Mouse (Mus musculus) liver (tissue): Measurements from ENCODE around the gene Chrm3.

ENCODE experiments used
- DNase-seq: peaks from one replicate; pipeline ENCODE4 v3.0.0-alpha.2; 2020; ENCODE audit warnings: mixed read lengths

Chrm3 gene

DNA sequence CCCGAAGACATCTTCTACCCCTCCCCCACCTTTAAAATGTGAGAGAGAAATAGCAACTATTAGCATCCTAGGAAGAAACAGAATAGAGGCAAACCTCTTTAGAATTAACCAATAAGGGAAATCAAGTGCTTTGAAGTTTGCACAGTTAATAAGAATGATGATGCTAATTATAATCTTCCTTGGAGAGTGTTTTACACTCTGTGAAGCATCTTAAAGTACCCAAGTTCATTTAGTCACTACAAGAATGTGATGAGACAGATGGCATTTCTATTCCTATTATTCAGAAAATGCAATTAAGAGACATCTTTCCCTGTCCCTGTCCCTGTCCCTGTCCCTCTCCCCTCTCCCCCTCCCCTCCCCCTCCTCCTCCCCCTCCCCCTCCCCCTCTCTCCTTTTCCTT is 382.9 kb downstream of the Chrm3 start:
- DNase-seq = no peak

DNA sequence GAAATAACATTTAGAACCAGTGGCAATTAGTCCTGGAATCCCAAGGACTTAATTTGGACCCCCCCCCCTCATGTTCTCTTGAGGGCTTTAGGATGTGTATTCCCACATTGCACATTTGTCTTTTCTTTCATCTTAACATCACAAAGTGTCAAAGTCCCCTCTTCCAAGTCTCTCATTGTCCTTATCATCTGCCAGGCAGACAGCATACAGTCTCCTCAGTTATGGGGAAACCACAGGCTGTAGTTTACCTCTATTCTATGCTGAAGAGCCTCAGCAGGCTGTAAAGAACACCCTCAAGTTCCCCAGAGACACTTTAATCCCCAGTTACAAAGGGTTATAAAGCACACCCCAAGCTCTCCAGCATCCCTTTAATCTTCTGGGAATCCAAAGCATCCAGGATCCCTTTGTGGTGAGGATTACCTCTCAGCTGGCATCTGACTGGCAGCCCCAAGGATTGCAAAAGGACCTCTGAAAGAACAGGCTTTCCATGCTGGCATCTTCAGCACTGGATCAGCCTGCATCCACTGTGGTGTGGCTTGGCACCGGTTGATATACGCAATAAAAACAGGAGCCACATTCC is 386.8 kb downstream of the Chrm3 start:
- no peak for DNase-seq

DNA sequence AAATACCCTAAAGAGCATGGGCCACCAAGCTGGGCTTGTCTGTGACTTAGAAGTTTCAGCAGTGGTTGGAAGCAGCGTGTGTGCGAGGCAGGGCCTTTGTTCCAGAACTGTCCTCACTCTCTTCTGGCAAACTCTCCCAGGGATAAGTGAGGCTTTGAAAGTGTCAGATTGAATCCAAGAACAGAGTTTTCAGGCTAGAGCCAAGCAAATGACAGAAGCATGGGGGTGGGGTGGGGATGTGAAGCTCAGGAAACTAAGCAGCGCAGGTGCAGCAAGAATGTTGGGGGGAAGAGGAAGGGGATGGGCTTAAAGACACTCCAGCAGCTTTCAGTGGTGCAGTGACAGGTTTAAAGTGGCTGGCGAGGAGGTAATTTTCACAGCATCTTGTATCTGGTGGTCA is 388.8 kb downstream of the Chrm3 start:
- DNase-seq = no peak

DNA sequence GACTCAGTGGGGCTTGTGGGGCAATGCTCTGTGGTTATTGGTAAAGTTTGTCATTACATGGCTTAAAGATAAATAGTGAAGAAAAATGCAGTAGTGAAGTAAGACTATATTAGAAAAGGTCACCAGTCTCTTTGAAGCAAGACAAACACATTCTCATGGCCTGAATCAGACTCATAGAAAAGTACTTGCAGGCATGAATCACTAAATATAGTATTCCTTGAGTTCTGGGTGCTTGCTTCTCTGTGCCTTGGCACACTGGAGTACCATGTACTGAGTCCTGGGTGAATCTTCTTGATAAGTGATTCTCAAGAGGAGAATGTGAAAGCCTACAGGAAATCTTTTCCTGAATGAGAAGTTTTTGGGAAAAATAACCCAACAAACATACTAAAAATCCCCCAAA is 408.0 kb downstream of the Chrm3 start:
- no peak for DNase-seq

DNA sequence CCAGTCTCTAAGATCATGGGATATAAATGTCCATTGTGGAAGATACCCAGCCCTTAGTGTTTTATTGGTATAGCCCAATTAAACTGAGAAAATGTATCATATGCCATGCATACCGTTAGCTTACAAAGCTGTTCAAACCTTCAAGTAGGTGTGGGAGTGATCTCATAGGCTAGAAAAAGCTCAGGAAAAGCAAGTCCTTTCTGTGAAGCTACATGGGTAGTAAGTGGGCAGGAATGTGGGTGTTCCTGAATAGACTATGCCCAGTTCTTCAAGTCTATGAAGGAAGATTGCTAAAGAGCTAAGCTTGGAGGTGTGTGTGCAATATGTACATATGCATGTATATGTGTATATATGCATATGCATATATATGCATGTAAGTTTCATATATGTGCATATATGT is 409.3 kb downstream of the Chrm3 start:
- DNase-seq = no peak

DNA sequence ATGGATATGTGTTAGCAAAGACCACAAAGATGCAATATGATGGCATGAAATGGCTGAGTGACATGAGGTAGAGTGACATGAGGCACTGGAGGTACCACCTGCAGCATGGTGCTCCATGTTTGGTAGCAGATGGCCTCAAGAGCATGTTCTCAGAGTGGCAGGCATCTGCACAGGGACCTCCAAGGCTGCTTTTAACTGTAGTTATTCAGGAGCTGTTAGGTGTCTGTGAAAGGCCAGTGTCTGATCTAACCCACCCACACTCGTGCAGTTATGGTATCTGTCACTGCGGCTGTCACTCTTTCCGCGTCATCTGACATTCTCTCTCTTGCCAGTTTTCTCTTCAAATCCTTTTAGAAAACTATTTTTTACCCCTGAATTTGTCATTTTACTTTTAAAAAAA is 411.6 kb downstream of the Chrm3 start:
- no peak for DNase-seq

DNA sequence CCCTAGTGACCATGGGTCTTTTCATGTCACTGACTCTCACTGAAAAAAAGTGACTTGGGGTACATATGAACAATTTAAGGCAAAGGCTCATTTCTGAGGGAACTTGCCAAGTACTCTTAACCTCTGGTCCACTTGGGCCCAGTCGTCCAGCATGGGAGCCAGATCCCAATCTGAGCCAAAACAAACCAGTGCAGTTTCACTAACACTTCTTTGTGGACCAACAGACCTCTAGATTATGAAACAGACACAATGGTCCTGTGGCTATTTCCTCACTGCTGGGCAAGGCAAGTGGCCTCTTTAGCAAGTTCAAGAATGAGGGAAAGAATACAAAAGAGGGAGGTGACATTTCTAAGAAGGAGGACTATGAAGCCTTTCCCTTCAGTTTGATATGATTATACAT is 420.5 kb downstream of the Chrm3 start:
- DNase-seq = no peak

DNA sequence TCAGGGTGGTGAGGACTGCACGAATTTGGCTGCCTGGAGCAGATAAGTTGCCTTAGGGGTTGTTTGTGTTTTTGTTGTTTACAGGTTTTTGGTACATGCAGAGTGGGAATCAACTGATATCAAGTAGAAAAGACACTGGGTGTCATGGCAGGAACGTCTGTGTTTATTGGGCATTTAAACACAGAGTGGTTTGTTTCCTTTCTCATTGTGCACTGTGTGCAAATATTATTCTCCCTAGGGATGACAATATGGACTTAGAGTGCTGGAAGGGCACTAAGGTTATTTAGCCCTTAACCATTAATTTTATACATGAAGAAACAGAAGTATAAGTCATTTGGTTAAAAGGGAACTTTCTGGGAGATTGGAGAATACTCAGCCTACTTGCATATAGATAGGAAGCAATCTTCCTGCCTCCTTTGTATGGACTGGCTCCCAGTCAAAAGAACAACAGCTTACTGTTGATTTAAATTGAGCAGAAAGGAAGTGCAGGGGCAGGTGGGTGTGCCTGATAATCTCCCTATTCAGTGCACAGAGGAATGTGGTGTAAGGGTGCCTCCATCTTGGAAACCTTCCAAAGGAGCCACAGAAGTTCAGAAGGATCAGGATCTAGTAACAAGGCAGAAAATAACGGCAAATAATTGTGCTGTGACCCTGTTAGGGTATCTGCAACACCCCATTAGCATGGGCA is 421.7 kb downstream of the Chrm3 start:
- no peak for DNase-seq

DNA sequence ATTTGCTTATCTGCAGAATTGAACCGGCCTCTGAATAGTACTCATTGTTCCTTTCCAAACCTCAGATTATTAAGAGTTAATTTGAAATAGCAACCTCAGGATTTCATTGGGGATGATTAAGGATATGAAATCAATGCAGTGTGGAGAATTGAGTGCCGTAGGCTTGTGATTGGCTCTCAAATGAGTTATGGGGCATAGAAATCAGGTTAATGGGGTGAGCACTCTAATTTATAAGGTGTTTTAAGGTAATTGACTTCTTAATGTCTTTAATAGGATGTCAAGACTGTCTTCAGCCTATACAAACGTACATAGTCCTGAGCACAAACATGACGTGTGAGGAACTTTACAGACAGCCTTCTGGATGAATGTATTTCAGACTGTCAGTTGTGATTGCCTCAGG is 427.9 kb downstream of the Chrm3 start:
- no peak for DNase-seq

DNA sequence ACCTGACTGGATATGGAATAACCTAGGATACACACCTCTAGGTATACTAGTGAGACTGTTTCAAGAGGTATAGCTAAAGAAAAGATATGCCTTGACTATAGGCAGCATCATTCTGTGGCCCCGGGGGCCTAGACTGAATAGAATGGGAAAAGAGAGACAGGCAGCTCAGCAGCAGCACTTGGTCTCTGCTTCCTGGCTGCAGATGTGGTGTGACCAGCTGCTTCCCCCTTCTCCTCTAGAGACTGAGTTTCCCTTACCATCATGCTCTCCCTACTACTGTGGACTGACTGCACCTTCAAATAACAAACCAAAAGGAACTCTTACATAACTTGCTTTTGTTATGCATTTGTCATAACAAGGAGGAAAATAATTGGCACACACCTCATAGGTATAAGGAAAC is 430.0 kb downstream of the Chrm3 start:
- DNase-seq = no peak

DNA sequence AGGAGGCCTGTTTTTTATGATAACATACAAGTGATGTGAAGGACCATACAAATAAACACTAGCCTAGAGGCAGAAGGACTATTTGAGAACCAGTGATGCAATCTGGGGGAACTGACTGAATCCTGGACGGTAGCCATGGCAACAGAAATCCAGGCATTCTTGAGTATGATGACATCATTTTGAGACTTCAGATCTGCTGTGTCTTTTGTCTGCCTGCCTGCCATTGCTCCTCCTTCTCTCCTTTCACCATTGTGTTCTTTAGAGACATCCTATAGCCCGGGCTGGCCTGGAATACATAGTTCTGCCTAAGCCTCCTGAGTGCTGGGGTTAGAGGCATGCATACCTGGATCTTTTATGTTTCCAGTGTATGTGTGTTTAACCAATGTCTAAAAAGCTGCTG is 430.7 kb downstream of the Chrm3 start:
- DNase-seq = no peak

DNA sequence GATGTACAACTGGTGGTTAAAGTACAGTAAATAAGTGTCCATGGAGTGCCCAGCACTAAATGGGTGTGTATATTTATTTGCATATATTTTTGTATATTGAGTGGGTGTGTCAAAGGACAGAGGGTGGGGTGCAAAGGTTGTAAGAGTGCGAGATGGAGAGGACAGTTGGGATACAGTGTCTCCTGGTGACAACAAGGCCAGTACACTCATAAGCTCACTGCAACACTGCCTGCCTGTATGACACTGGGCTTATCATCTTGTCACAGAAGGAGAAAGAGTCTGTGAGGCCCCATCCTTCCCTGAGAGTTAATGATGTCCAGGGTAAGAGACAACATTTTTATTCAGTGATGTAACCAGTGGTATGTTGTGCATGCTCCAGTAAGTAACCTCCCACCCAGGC is 439.5 kb downstream of the Chrm3 start:
- no peak for DNase-seq

DNA sequence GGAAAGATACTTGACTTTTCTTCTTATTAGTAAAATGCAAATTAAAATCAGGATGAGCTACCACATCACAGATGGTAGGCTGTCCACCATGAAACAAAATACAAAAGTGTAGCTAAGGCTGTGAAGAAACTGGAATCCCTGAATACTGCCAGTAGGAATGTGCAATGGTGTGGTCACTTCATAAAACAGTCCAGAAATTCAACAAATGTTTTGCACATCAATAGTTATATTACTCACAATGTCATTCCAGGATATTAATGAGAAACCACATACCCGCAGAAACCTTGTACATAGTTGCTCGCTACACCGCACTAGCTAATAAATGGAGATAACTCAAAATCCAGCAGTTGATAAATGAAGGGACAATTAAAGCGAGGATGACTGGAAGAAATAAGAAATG is 447.9 kb downstream of the Chrm3 start:
- DNase-seq = no peak

DNA sequence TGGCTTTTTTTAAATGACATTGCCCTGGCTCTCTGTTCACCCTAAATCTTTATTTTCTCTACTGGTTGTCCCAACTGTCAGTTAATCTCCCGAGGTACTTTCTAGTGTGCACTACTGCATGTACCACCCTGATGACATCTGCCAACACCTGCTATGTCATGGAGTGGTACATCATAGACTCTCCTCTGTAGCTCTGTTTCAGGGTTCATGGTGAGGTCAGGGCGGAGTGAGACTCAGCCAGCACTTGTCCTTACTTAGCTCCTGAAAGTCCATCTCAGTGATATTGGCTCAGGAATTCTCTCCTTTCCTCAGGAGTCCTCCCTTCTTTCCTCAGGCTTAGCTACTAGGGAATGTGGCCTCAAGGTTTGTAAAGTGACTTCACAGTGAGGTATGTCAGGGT is 451.9 kb downstream of the Chrm3 start:
- DNase-seq = no peak

DNA sequence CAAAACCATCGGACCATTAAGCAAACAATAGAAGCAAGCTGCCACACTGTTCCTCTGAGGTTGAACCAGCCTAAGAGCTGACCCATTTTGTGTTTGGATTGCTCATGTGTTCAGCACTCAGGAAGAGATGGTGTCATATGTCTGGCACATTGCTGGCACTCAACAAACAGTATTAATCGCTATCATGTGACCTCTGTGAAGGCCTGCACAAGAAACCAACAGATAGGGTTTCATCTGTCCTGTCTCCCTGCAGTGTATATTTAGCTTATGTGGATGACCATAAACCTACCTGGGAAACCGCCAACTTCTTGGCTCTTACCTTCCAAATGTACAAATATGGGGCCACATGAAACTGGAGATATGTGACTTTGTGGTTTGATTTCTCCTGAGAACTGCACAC is 453.4 kb downstream of the Chrm3 start:
- no peak for DNase-seq

DNA sequence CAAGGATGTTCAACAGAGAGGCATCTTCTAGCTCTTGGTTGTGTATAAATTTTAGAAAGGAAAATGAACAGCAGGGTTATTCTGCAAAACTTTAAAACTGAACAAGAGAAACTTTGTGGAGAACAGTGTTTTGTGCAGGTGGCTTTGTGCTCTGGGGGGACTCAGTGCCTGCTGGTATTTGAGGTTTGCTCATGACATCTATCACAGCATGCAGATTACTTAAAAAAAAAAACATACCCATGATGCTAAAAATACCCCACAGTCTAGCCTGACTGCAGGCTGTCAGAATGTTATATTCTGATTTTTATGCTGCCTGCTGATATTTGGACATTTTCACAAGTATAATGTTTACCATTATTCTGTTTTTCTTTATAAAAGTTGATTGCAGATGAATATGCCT is 456.2 kb downstream of the Chrm3 start:
- no peak for DNase-seq

DNA sequence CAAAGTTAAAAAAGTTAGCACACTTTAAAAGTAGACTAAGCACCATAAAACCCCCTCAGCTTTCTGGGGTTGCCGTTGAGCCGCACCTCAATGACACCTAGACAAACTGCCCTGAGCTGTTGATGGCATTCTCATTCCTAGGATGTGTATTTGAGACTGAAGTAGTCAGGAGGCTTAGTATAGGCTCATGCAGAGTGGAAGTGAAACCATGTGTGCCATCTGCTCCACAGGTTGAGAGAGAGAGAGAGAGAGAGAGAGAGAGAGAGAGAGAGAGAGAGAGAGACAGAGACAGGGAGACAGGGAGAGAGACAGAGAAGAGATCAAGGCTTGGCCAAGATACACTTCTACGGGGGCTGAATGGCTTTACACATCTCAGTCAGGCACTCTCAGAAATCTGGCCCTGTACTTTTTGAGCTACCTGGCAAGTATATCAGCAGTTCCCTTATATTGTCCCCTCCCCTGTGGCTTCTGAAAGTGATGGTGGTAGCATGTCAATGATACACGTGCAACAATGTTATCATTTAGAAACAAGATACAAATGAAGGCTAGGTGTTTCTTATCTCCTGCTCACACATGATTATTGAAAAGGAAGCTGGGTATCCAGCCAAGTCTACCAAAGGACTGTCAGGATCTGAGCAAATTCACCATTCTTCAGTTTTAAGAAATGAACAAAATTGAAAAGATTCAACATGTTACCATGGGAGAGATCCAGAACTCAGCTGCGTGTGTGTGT is 459.8 kb downstream of the Chrm3 start:
- no peak for DNase-seq

DNA sequence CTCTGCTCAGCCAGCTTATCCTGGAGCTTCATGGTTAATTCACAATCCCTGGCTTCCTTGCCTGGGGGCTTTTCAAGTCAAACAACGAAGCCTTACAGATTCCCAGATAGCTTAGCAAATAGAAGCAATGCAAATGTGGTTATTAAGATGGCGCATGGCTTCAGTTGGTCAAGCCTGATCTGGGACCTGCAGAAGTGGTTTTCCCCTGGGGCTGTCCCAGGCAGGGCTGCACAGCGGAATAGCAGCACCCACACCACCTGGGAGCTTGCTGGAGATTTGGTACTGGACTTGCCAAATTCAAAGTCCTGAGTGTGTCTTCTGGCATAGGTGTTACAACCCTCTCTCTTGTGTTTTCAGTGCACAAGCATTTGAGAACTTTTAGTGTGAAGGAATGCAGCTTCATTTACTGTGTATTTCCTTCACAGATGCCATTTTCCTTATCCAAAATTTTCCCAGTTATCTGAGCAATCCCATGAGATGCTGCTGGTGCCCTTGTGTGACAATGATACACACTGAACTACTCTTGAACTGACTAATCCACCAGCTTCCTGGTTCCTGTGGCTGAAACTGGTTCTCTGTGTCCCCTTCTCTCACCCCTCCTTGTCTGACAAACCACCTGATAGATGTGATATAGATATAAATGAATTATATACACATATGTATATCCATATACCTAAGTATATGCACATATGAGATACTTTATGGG is 461.8 kb downstream of the Chrm3 start:
- no peak for DNase-seq

DNA sequence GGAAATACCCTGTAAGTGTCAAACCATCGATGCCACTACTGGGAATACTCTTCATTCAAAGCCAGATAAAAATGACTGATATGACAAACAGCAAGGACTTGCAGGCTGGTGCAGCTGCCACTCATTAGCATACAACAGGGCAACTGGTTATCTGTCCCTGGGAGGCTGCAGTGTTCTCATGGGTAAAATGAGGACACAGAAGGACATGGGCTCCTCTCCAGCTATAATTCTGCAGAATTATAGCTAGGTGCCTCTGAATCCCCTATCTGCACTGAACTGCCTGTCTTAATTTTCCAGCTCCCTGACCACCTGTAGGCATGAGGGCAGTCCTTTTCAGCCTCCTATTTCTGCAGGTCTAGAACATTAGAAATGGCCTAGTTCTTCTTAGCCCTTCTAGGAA is 463.4 kb downstream of the Chrm3 start:
- no peak for DNase-seq

DNA sequence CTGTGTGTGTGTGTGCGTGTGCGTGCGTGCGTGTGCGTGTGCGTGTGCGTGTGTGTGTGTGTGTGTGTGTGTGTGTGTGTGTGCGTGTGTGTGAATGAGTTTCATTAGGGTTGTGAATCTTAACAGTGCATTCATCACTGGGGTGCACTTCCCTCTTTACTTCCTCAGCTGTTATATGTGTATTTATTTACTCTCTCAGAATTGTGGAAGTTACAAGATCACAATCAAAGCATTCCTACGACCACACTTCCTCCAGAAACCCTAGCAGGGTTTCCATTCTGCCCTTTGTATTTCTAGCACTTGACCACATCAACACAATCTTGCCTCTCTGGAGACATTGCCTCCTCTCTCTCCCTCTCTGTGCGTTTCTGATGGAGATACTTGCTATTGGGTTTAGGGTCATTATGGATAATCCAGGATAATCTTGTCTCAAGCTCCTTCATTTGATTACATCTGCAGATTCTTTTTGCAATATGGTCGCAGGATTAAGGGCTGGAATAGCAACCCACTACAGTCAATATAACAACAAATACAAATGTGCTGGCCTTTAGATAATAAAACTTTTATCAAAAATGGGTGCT is 465.5 kb downstream of the Chrm3 start:
- no peak for DNase-seq

DNA sequence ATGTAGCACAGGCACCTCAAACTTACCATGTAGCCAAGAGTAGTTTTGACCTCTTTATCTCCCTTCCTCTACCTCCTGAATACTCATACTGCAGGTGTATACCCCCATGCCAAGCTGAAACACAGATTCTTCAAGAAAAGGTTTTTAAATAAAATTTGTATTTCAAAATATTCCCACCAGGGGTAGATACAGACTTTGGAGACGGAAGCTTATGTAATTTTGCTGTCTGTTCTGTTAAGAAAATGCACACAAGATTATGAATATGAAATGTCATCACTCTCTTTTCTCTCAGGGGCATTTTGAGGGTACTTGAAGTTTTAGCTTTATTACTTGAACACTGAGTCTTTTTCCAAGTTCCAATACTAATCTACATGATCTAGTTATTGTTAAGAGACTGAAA is 469.6 kb downstream of the Chrm3 start:
- no peak for DNase-seq

DNA sequence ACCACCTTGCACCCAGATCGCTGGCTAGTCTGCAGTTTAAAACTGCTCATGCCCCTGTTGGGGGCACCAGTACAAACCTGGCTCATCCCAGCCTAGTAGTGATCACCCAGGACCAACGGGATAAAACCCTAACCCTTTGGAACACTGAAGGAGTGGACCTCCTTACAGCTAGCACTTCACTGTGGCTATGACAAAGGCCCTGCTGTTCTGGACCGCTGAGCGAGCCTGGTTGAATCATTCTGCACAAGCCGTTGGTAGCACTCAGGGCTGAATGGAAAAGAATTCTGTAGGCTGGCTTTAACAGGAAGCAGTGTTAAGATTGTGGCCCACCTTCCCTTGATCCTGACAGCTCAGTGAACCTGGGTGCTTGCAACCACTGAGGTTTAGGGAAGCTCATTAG is 470.2 kb downstream of the Chrm3 start:
- DNase-seq = no peak

DNA sequence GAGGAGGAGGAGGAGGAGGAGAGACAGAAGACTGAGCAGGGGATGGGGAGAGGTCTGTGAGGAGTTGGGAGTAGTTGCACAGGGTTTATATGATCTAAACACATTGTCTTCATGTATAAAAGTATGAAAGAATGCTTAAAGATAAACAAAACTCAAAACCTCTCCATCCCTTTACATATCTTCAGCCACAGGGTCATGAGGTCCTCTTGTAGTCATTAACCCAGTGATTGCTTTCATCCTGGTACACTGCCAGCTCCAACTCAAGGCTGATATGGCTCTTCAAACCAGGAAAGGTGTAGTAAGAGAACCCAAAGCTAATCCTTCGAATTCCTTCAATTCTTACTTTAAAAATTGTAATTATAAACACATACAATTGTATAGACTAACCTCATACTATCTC is 470.7 kb downstream of the Chrm3 start:
- no peak for DNase-seq

DNA sequence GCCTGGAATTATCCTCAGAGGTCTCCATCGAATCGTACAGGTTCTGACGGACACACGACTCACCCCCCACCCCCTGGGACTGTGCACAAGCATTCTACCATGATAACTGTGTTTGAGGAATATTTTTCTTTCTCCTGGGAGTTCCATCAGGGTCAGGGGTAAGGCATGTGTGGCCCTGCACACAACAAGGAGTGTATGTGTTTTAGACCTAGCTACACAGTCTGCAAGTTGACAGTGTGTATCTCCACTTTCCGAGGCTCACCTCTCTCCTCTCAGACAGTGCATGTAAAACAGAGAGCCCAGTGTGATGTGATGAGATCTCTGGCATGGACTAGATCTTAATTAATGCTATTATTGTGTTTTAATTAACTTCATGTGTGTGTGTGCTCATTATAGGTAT is 472.4 kb downstream of the Chrm3 start:
- no peak for DNase-seq
